Mouse (Mus musculus): ENCODE measurements at regions not wholly inside any gene's neighbourhood (a gene's known extent, or its start where the extent isn't known, plus 50 kb on each side); places are given as distances from the start of the nearest gene placed in this dataset.

DNA sequence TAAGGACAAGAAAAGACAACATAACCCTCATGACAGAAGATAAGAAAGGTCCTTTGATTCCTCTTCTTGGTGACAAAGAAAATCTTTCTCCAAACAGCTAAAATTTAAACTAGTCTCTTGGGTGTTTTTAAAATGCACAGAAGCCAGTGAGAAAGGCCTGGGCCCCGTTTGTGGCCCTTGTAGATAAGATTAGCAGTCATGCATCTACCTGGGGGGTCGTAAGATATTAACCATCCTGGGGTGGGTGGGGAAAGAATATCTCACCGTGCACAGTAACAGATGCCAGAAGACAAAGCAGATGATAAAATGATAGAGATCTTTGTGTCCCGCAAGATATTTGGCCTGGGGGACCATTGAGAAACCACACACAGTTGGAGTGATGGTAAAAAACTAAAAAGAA, 51.5 kb upstream of the Atp2b1 start:
- Histone ChIP-seq H3K9me3 (no peaks in the 10 kb centered on the region), H3K4me1 (peaks cover 5% of the 10 kb centered on the region; the same call in 1 of the 2 replicates), H3K27me3 (no peaks in the 10 kb centered on the region), H3K4me3 (no peak overlapping the region), H3K9ac (no peak overlapping the region), H3K27ac (no peak overlapping the region), H3K36me3 (no peaks in the 10 kb centered on the region), H3K4me2 (replicated peaks) (no peak overlapping the region)
- 76% methylated on average over 4 of the region's 4 CpGs for WGBS
- ATAC-seq (ENCODE audit: low FRiP score, low read depth), result no peak

GRCm38 (mm10) chr10:98864384-98864783, 49.8 kb upstream of the Atp2b1 start:
- WGBS, result 88% methylated on average over 5 of the region's 5 CpGs
- Histone ChIP-seq H3K36me3 (no peaks in the 10 kb centered on the region), H3K4me1 (peaks cover 5% of the 10 kb centered on the region; the same call in 1 of the 2 replicates), H3K9me3 (no peaks in the 10 kb centered on the region), H3K27ac (no peak overlapping the region), H3K4me3 (no peak overlapping the region), H3K9ac (no peak overlapping the region), H3K27me3 (no peaks in the 10 kb centered on the region), H3K4me2 (replicated peaks) (no peak overlapping the region)
- ATAC-seq (ENCODE audit: low FRiP score, low read depth), result no peak

Measured in limb, embryonic 13.5 days (tissue).